Mouse (Mus musculus): ENCODE data around the gene Tbl2.

DNA sequence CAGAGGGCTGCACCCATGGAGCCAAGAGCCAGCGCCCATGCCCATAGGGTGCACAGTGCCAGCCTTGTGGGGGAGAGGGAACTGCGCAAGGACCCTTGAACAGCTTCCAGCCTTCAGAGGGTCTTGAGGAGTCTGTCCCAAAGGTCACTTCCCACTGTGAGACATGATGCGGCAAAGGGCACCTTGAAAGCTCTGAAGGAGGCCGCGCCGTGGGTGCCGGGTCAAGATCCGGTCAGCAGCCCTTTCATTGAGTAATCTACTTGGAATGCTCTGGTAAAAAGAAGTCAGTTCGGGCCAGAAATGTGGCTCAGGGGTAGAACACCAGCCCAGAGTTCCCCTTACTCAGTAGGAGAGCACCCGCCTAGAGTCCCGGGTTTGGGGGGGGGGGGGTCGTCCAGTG is 35.7 kb upstream of the Tbl2 start:
- TF ChIP-seq CTCF (IDR thresholded peaks at IDR 0.05; ENCODE audit: borderline replicate concordance, insufficient read depth, low read length): no peak
- no peak for TF ChIP-seq POLR2A (IDR thresholded peaks at IDR 0.05; ENCODE audit: low read depth, low read length)

All from embryonic fibroblast, embryonic 13.5 days (primary cell).